Mouse (Mus musculus): ENCODE measurements around the gene Hist1h1e.

GRCm38 (mm10) chr13:23576906-23577639, 45.3 kb downstream of the Hist1h1e start:
- no peak for TF ChIP-seq POLR2A (IDR thresholded peaks at IDR 0.05; ENCODE audit: extremely low read depth, insufficient read depth, low read length)
- no peak for TF ChIP-seq CTCF (IDR thresholded peaks at IDR 0.05; ENCODE audit: extremely low read depth, insufficient read depth, low read length)
